Mouse (Mus musculus): Measurements from ENCODE around the gene Cuedc2. TPM values are rescaled to one million over a fixed set of nuclear protein-coding genes. Genes with fewer than 3 reads are reported as not detected.

The Cuedc2 gene
- total and polyA plus RNA-seq, 2 experiments from 2014 or later: 157 to 314 TPM

- DNase-seq (ENCODE audit: low spot score) (no peak), ATAC-seq (ENCODE audit: low FRiP score) (no peak)
- H3K27me3 ChIP-seq (ENCODE audit: insufficient read depth, low read length): 0 out of 2 replicates have a peak, but pooled peaks cover 10% of the 10 kb centered on the region
- no peak overlapping the region for H3K9ac ChIP-seq (replicated peaks; ENCODE audit: low read length, poor library complexity, severe bottlenecking)
- peak overlapping the region; percentile 46; the same call in 1 of the 2 replicates for H3K4me3 ChIP-seq (ENCODE audit: low read depth, low read length)
- H3K9me3 ChIP-seq (ENCODE audit: low read length): no peaks in the 10 kb centered on the region
- H3K27ac ChIP-seq (ENCODE audit: low read depth, low read length): no peak overlapping the region
- peaks cover 26% of the 10 kb centered on the region for H3K36me3 ChIP-seq (ENCODE audit: insufficient read depth, low read length)
- 71% methylated on average over 16 of the region's 16 CpGs for WGBS
- peak overlapping the region; percentile 81 for H3K4me2 ChIP-seq (ENCODE audit: low read depth, low read length, poor library complexity, severe bottlenecking)
- no peak for TF ChIP-seq CTCF (IDR thresholded peaks at IDR 0.05)
- no peaks in the 10 kb centered on the region for H3K4me1 ChIP-seq (ENCODE audit: insufficient read depth, low read length)
These were observed 30.2 kb downstream of the Cuedc2 start for GRCm38 (mm10) chr19:46308303-46308702.

GRCm38 (mm10) chr19:46307781-46308180 lies 30.7 kb downstream of the Cuedc2 start:
- peaks cover 21% of the 10 kb centered on the region for H3K36me3 ChIP-seq (ENCODE audit: insufficient read depth, low read length)
- no peak for TF ChIP-seq CTCF (IDR thresholded peaks at IDR 0.05)
- 0 out of 2 replicates have a peak, but pooled peaks cover 10% of the 10 kb centered on the region for H3K27me3 ChIP-seq (ENCODE audit: insufficient read depth, low read length)
- H3K9ac ChIP-seq (replicated peaks; ENCODE audit: low read length, poor library complexity, severe bottlenecking): no peak overlapping the region
- H3K27ac ChIP-seq (ENCODE audit: low read depth, low read length): no peak overlapping the region
- 83% methylated on average over 16 of the region's 16 CpGs for WGBS
- H3K4me2 ChIP-seq (ENCODE audit: low read depth, low read length, poor library complexity, severe bottlenecking): no peak overlapping the region
- no peak overlapping the region for H3K4me3 ChIP-seq (ENCODE audit: low read depth, low read length)
- DNase-seq (ENCODE audit: low spot score) (no peak), ATAC-seq (ENCODE audit: low FRiP score) (no peak)
- H3K4me1 ChIP-seq (ENCODE audit: insufficient read depth, low read length): no peaks in the 10 kb centered on the region
- no peaks in the 10 kb centered on the region for H3K9me3 ChIP-seq (ENCODE audit: low read length)

GRCm38 (mm10) chr19:46306751-46307289 lies 31.7 kb downstream of the Cuedc2 start:
- Histone ChIP-seq H3K4me2 (ENCODE audit: low read depth, low read length, poor library complexity, severe bottlenecking) (no peak overlapping the region), H3K9me3 (ENCODE audit: low read length) (no peaks in the 10 kb centered on the region), H3K27ac (ENCODE audit: low read depth, low read length) (no peak overlapping the region), H3K36me3 (ENCODE audit: insufficient read depth, low read length) (peaks cover 13% of the 10 kb centered on the region), H3K4me3 (ENCODE audit: low read depth, low read length) (no peak overlapping the region), H3K9ac (replicated peaks; ENCODE audit: low read length, poor library complexity, severe bottlenecking) (no peak overlapping the region), H3K4me1 (ENCODE audit: insufficient read depth, low read length) (no peaks in the 10 kb centered on the region), H3K27me3 (ENCODE audit: insufficient read depth, low read length) (0 out of 2 replicates have a peak, but pooled peaks cover 10% of the 10 kb centered on the region)
- WGBS: 94% methylated on average over 9 of the region's 9 CpGs
- ATAC-seq (ENCODE audit: low FRiP score): no peak
- no peak for DNase-seq (ENCODE audit: low spot score)
- no peak for TF ChIP-seq CTCF (IDR thresholded peaks at IDR 0.05)

- H3K9ac ChIP-seq (replicated peaks; ENCODE audit: low read length, poor library complexity, severe bottlenecking): no peak overlapping the region
- H3K4me3 ChIP-seq (ENCODE audit: low read depth, low read length): 0 out of 2 replicates have a peak overlapping the region, but pooled peaks have one; percentile 44
- peak overlapping the region; percentile 83 for H3K4me2 ChIP-seq (ENCODE audit: low read depth, low read length, poor library complexity, severe bottlenecking)
- H3K36me3 ChIP-seq (ENCODE audit: insufficient read depth, low read length): peaks cover 7% of the 10 kb centered on the region
- H3K9me3 ChIP-seq (ENCODE audit: low read length): no peaks in the 10 kb centered on the region
- ATAC-seq (ENCODE audit: low FRiP score): no peak
- no peak overlapping the region for H3K27ac ChIP-seq (ENCODE audit: low read depth, low read length)
- H3K4me1 ChIP-seq (ENCODE audit: insufficient read depth, low read length): no peaks in the 10 kb centered on the region
- WGBS: 57% methylated on average over 5 of the region's 5 CpGs
- 0 out of 2 replicates have a peak, but pooled peaks cover 10% of the 10 kb centered on the region for H3K27me3 ChIP-seq (ENCODE audit: insufficient read depth, low read length)
- no peak for DNase-seq (ENCODE audit: low spot score)
- TF ChIP-seq CTCF (IDR thresholded peaks at IDR 0.05): no peak
These were observed 32.3 kb downstream of the Cuedc2 start for GRCm38 (mm10) chr19:46306268-46306610.

GRCm38 (mm10) chr19:46305432-46306267 lies 32.9 kb downstream of the Cuedc2 start:
- DNase-seq (ENCODE audit: low spot score) (peak; percentile 65), ATAC-seq (ENCODE audit: low FRiP score) (peak; percentile 22)
- H3K4me2 ChIP-seq (ENCODE audit: low read depth, low read length, poor library complexity, severe bottlenecking): peak overlapping the region; percentile 83
- no peaks in the 10 kb centered on the region for H3K9me3 ChIP-seq (ENCODE audit: low read length)
- H3K27me3 ChIP-seq (ENCODE audit: insufficient read depth, low read length): 0 out of 2 replicates have a peak, but pooled peaks cover 10% of the 10 kb centered on the region
- no peak for TF ChIP-seq CTCF (IDR thresholded peaks at IDR 0.05)
- no peak overlapping the region for H3K27ac ChIP-seq (ENCODE audit: low read depth, low read length)
- 1% methylated on average over 41 of the region's 43 CpGs for WGBS
- peak overlapping the region; percentile 52; the same call in 1 of the 2 replicates for H3K9ac ChIP-seq (replicated peaks; ENCODE audit: low read length, poor library complexity, severe bottlenecking)
- no peaks in the 10 kb centered on the region for H3K4me1 ChIP-seq (ENCODE audit: insufficient read depth, low read length)
- peaks cover 1% of the 10 kb centered on the region for H3K36me3 ChIP-seq (ENCODE audit: insufficient read depth, low read length)
- H3K4me3 ChIP-seq (ENCODE audit: low read depth, low read length): peak overlapping the region; percentile 44

- Histone ChIP-seq H3K4me3 (ENCODE audit: low read depth, low read length) (peak overlapping the region; percentile 44), H3K27me3 (ENCODE audit: insufficient read depth, low read length) (0 out of 2 replicates have a peak, but pooled peaks cover 10% of the 10 kb centered on the region), H3K9ac (replicated peaks; ENCODE audit: low read length, poor library complexity, severe bottlenecking) (peak overlapping the region; percentile 52; the same call in 1 of the 2 replicates), H3K9me3 (ENCODE audit: low read length) (no peaks in the 10 kb centered on the region), H3K36me3 (ENCODE audit: insufficient read depth, low read length) (no peaks in the 10 kb centered on the region), H3K4me2 (ENCODE audit: low read depth, low read length, poor library complexity, severe bottlenecking) (peak overlapping the region; percentile 83), H3K27ac (ENCODE audit: low read depth, low read length) (no peak overlapping the region), H3K4me1 (ENCODE audit: insufficient read depth, low read length) (no peaks in the 10 kb centered on the region)
- no peak for TF ChIP-seq CTCF (IDR thresholded peaks at IDR 0.05)
- no peak for DNase-seq (ENCODE audit: low spot score)
- 1% methylated on average over 34 of the region's 34 CpGs for WGBS
- ATAC-seq (ENCODE audit: low FRiP score): peak; percentile 48; the same call in 1 of the 2 replicates
These were observed 33.6 kb downstream of the Cuedc2 start for GRCm38 (mm10) chr19:46304908-46305333.

Data from midbrain, postnatal 0 days (tissue).